Mouse (Mus musculus): Measurements from ENCODE around the gene Abhd17a.

GRCm38 (mm10) chr10:80538710-80539394 is 51.3 kb downstream of the Abhd17a start, which contains the start of gene Atp8b3:
- TF ChIP-seq EP300 (IDR thresholded peaks at IDR 0.05; ENCODE audit: low read depth) (no peak), CTCF (IDR thresholded peaks at IDR 0.05; ENCODE audit: low read depth) (no peak)
